Mouse (Mus musculus) forelimb bud, embryonic 11.5 days (tissue): ENCODE data around the gene Olfr710.
"Not testable (repeated sequence)": the region's sequence is repeated elsewhere in the genome, so short reads cannot be mapped to it uniquely, and the experiment has no call there.

ENCODE experiments used
- DNase-seq: peaks from one replicate; pipeline ENCODE4 v3.0.0-alpha.2; 2012; ENCODE audit warnings: low read depth, low spot score

Olfr710 gene

GRCm38 (mm10) chr7:106948212-106948611 lies at the start of gene Olfr710:
Gene Olfr710, minus strand, starts transcription at chr7:106948312.
- DNase-seq: no peak

- no peak for DNase-seq
These were observed 37.1 kb upstream of the Olfr710 start for GRCm38 (mm10) chr7:106985236-106985635.

GRCm38 (mm10) chr7:106975353-106975752 lies 27.2 kb upstream of the Olfr710 start, which contains the start of gene Olfr711:
Gene Olfr711, minus strand, starts transcription at chr7:106975453.
- no peak for DNase-seq

GRCm38 (mm10) chr7:106967503-106967902 lies 19.4 kb upstream of the Olfr710 start:
- DNase-seq: not testable (repeated sequence)

GRCm38 (mm10) chr7:106963837-106964236 lies 15.7 kb upstream of the Olfr710 start, which contains the start of gene Olfr6:
Gene Olfr6, minus strand, starts transcription at chr7:106963937.
- DNase-seq: no peak

GRCm38 (mm10) chr7:106932119-106932518 lies 16.0 kb downstream of the Olfr710 start, which contains the start of gene Olfr709-ps1:
Gene Olfr709-ps1, minus strand, starts transcription at chr7:106932219.
- DNase-seq: no peak

GRCm38 (mm10) chr7:106920961-106921360 lies 27.2 kb downstream of the Olfr710 start:
- not testable (repeated sequence) for DNase-seq

GRCm38 (mm10) chr7:106907676-106908075 lies 40.4 kb downstream of the Olfr710 start, which contains the start of gene Olfr1532-ps1:
Gene Olfr1532-ps1, plus strand, starts transcription at chr7:106908001.
- no peak for DNase-seq

GRCm38 (mm10) chr7:106901141-106901540 lies 47.0 kb downstream of the Olfr710 start, which contains the start of gene Olfr707:
Gene Olfr707, minus strand, starts transcription at chr7:106901241.
- DNase-seq: not testable (repeated sequence)
